Mouse (Mus musculus) liver, postnatal 0 days (tissue): Measurements from ENCODE around the gene Amph.

Experiments used
- CTCF ChIP-seq: sonication (generic); IDR thresholded peaks from 2 replicates; pipeline ENCODE4 v1.5.1; 2016; ENCODE audit warnings: antibody characterized with exemption, low read depth
- EP300 ChIP-seq: IDR thresholded peaks from 2 replicates; pipeline ENCODE4 v1.6.1; 2016; ENCODE audit warnings: antibody characterized with exemption, low read depth, mild to moderate bottlenecking

DNA sequence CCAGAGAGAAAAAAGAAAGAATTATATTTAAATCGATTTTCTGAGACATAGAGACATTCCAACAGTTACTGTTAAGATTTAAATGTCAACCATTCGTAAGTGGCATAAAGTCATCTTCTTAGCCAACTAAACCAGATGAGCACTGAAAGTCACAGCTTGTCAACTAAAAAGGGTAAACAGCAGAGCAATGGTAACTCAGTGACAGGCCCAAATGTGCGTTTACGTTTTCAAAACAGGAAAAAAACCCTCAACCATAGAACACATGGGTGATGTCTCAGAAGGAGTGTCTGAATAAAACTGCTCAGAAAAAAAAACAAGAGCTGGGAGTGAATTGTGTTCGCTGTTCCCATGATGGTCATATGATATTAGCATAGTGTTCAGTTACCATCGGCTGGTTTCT is 44.4 kb upstream of the Amph start:
- TF ChIP-seq CTCF (no peak), EP300 (no peak)
